Mouse (Mus musculus) testis, adult 2 months (tissue): ENCODE results near the gene Il15.

Source experiments
- CTCF ChIP-seq: fragments of 200-500 bp; IDR thresholded peaks from 2 replicates; pipeline ENCODE4 v1.5.1; 2012; ENCODE audit warnings: low read depth, mild to moderate bottlenecking, inconsistent platforms, low read length, moderate library complexity; ENCODE audit not compliant: control insufficient read depth, insufficient read depth, insufficient replicate concordance
- POLR2A ChIP-seq: fragments of 200-500 bp; IDR thresholded peaks from 2 replicates; pipeline ENCODE4 v1.6.1; 2012; ENCODE audit warnings: low read depth, mild to moderate bottlenecking, inconsistent platforms, low read length, moderate library complexity; ENCODE audit not compliant: control insufficient read depth

GRCm38 (mm10) chr8:82387614-82388013, 15.4 kb downstream of the Il15 start:
- TF ChIP-seq POLR2A, result no peak
- no peak for TF ChIP-seq CTCF
